Mouse (Mus musculus): ENCODE results near the gene Rfx7.
A peak's percentile ranks its signal among the peaks of the same experiment; 100 is the strongest.
"Not testable (repeated sequence)": the region's sequence is repeated elsewhere in the genome, so short reads cannot be mapped to it uniquely, and the experiment has no call there.

The Rfx7 gene

GRCm38 (mm10) chr9:72639843-72640621 lies 108.0 kb downstream of the Rfx7 start:
- peak; percentile 97 for DNase-seq (ENCODE audit: low spot score)

GRCm38 (mm10) chr9:72640642-72641041 lies 108.6 kb downstream of the Rfx7 start:
- DNase-seq (ENCODE audit: low spot score), result no peak

- DNase-seq (ENCODE audit: low spot score), result no peak
Measured at GRCm38 (mm10) chr9:72641093-72641680, 109.1 kb downstream of the Rfx7 start.

GRCm38 (mm10) chr9:72642756-72643447 lies 110.9 kb downstream of the Rfx7 start:
- DNase-seq (ENCODE audit: low spot score), result not testable (repeated sequence)

GRCm38 (mm10) chr9:72643651-72644417 lies 111.8 kb downstream of the Rfx7 start:
- no peak for DNase-seq (ENCODE audit: low spot score)

GRCm38 (mm10) chr9:72644418-72645110 lies 112.5 kb downstream of the Rfx7 start:
- DNase-seq (ENCODE audit: low spot score), result no peak

- no peak for DNase-seq (ENCODE audit: low spot score)
Measured at GRCm38 (mm10) chr9:72649781-72650180, 117.7 kb downstream of the Rfx7 start.

- peak; percentile 52 for DNase-seq (ENCODE audit: low spot score)
Measured at GRCm38 (mm10) chr9:72652961-72653360, 120.9 kb downstream of the Rfx7 start.

- DNase-seq (ENCODE audit: low spot score), result no peak
Measured at GRCm38 (mm10) chr9:72653533-72653932, 121.5 kb downstream of the Rfx7 start.

GRCm38 (mm10) chr9:72654593-72655242 lies 122.7 kb downstream of the Rfx7 start:
- no peak for DNase-seq (ENCODE audit: low spot score)

GRCm38 (mm10) chr9:72655602-72656001 lies 123.6 kb downstream of the Rfx7 start:
- no peak for DNase-seq (ENCODE audit: low spot score)

GRCm38 (mm10) chr9:72656491-72656890 lies 124.5 kb downstream of the Rfx7 start:
- no peak for DNase-seq (ENCODE audit: low spot score)

GRCm38 (mm10) chr9:72656940-72657339 lies 124.9 kb downstream of the Rfx7 start:
- DNase-seq (ENCODE audit: low spot score), result no peak

- DNase-seq (ENCODE audit: low spot score), result no peak
Measured at GRCm38 (mm10) chr9:72657694-72658093, 125.7 kb downstream of the Rfx7 start.

GRCm38 (mm10) chr9:72660139-72660538 lies 128.1 kb downstream of the Rfx7 start:
- no peak for DNase-seq (ENCODE audit: low spot score)

GRCm38 (mm10) chr9:72660911-72661310 lies 128.9 kb downstream of the Rfx7 start:
- DNase-seq (ENCODE audit: low spot score), result no peak

- DNase-seq (ENCODE audit: low spot score), result no peak
Measured at GRCm38 (mm10) chr9:72661561-72661894, 129.5 kb downstream of the Rfx7 start.

GRCm38 (mm10) chr9:72661895-72662661 lies 130.0 kb downstream of the Rfx7 start, which contains the start of gene Nedd4:
Gene Nedd4, plus strand, starts transcription at chr9:72662346.
- DNase-seq (ENCODE audit: low spot score), result peak; percentile 98

GRCm38 (mm10) chr9:72662691-72663533 lies 130.9 kb downstream of the Rfx7 start:
- DNase-seq (ENCODE audit: low spot score), result peak; percentile 88

Measured in yolk sac, embryonic 10.5 days (tissue).